Mouse (Mus musculus) CH12.LX (cell line): ENCODE results near the gene Nhlh1.

Experiments used
- CTCF ChIP-seq, 2 experiments: IDR thresholded peaks in 1 of 2; conservative IDR thresholded peaks in 1 of 2; 2 replicates each; pipeline ENCODE4 v1.5.1; 2011 to 2012; ENCODE audit warnings: low read depth in 2 of 2, low read length in 2 of 2, improper control_type of control experiment in 1 of 2, inconsistent platforms in 1 of 2, mild to moderate bottlenecking in 1 of 2, moderate library complexity in 1 of 2
- ELF1 ChIP-seq: IDR thresholded peaks from 2 replicates; pipeline ENCODE4 v1.6.1; 2014; ENCODE audit warnings: low read depth, mild to moderate bottlenecking, inconsistent platforms, low read length, improper control_type of control experiment
- ETS1 ChIP-seq: conservative IDR thresholded peaks from 2 replicates; pipeline ENCODE4 v1.6.1; 2012; ENCODE audit warnings: low read depth, mild to moderate bottlenecking, inconsistent platforms, low read length, improper control_type of control experiment, moderate library complexity
- GABPA ChIP-seq: IDR thresholded peaks from 2 replicates; pipeline ENCODE4 v1.6.1; 2012; ENCODE audit warnings: low read depth, low read length, improper control_type of control experiment, inconsistent platforms; ENCODE audit not compliant: insufficient replicate concordance
- MAFK ChIP-seq: IDR thresholded peaks from 2 replicates; pipeline ENCODE4 v1.6.1; 2011; ENCODE audit warnings: low read length, improper control_type of control experiment; ENCODE audit not compliant: insufficient replicate concordance
- MAX ChIP-seq: IDR thresholded peaks from 2 replicates; pipeline ENCODE4 v1.6.1; 2011; ENCODE audit warnings: low read length, improper control_type of control experiment
- MAZ ChIP-seq: IDR thresholded peaks from 2 replicates; pipeline ENCODE4 v1.6.1; 2012; ENCODE audit warnings: low read depth, mild to moderate bottlenecking, inconsistent platforms, low read length, improper control_type of control experiment, moderate library complexity
- MEF2A ChIP-seq: IDR thresholded peaks from 2 replicates; pipeline ENCODE4 v1.6.1; 2014; ENCODE audit warnings: low read depth, mild to moderate bottlenecking, inconsistent platforms, low read length, improper control_type of control experiment, borderline replicate concordance
- POLR2A ChIP-seq: IDR thresholded peaks from 2 replicates; pipeline ENCODE4 v1.6.1; 2011; ENCODE audit warnings: low read depth, mild to moderate bottlenecking, improper control_type of control experiment, low read length
- POLR2AphosphoS2 ChIP-seq: IDR thresholded peaks from 2 replicates; pipeline ENCODE4 v1.6.1; 2011; ENCODE audit warnings: low read depth, low read length, improper control_type of control experiment
- RCOR1 ChIP-seq: conservative IDR thresholded peaks from 2 replicates; pipeline ENCODE4 v1.6.1; 2012; ENCODE audit warnings: low read depth, mild to moderate bottlenecking, inconsistent platforms, low read length, improper control_type of control experiment
- USF2 ChIP-seq: conservative IDR thresholded peaks from 2 replicates; pipeline ENCODE4 v1.6.1; 2011; ENCODE audit warnings: low read depth, low read length, improper control_type of control experiment

GRCm38 (mm10) chr1:172007761-172008160, 49.6 kb downstream of the Nhlh1 start:
- no peak for TF ChIP-seq POLR2A
- no peak for TF ChIP-seq MAZ
- TF ChIP-seq RCOR1: no peak
- TF ChIP-seq MEF2A: no peak
- no peak for TF ChIP-seq MAX
- no peak for TF ChIP-seq CTCF (conservative IDR thresholded peaks at IDR 0.05 in 1 of 2, IDR thresholded peaks at IDR 0.05 in 1 of 2; ENCODE audit: low read depth in 2 of 2, low read length in 2 of 2)
- TF ChIP-seq MAFK: no peak
- no peak for TF ChIP-seq GABPA
- no peak for TF ChIP-seq ETS1
- no peak for TF ChIP-seq USF2
- TF ChIP-seq ELF1: no peak
- no peak for TF ChIP-seq POLR2AphosphoS2
